Mouse (Mus musculus): ENCODE data around the gene G6pc2. TPM values are rescaled to one million over a fixed set of nuclear protein-coding genes. Genes with fewer than 3 reads are reported as not detected.

Gene G6pc2
- polyA plus RNA-seq (2012; rRNA removed): not detected in 2 replicates

DNA sequence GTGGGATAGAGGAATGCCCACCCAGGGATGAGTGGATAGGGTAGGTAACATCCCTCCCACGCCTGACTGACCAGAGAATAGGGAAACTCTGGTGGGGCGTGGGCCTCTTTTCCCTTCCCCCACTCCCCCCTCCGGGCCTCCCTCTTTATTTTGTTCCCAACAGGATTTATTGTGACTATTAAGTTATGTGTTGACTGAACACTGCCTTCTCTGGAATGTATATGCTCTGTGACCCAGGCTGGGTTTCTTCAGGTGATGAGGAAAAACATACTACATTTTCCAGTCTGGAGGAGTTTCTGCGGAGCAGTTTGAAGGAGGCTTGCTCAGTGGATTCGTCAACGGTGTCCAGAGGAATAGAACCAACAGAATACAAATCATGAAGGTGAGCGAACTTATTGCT lies at the start of gene G6pc2:
Gene G6pc2, plus strand, starts transcription at position 301 of the 400 bp plus-strand sequence.
- Histone ChIP-seq H3K27ac (ENCODE audit: insufficient read depth, low read length) (no peak within 1 kb of the TSS), H3K4me3 (replicated peaks; ENCODE audit: insufficient read depth, low read depth, low read length) (no peak within 1 kb of the TSS), H3K27me3 (ENCODE audit: control insufficient read depth, insufficient read depth, low read length) (no peaks in the 10 kb centered on the region), H3K4me1 (ENCODE audit: control insufficient read depth, insufficient read depth, low read length) (no peaks in the 10 kb centered on the region)
- TF ChIP-seq POLR2A (IDR thresholded peaks at IDR 0.05; ENCODE audit: borderline replicate concordance, insufficient read depth, low read length) (no peak), CTCF (IDR thresholded peaks at IDR 0.05; ENCODE audit: borderline replicate concordance, insufficient read depth, low read depth, low read length) (no peak)
- DNase-seq: no peak
- 80% methylated on average over 7 of the region's 7 CpGs for WGBS

DNA sequence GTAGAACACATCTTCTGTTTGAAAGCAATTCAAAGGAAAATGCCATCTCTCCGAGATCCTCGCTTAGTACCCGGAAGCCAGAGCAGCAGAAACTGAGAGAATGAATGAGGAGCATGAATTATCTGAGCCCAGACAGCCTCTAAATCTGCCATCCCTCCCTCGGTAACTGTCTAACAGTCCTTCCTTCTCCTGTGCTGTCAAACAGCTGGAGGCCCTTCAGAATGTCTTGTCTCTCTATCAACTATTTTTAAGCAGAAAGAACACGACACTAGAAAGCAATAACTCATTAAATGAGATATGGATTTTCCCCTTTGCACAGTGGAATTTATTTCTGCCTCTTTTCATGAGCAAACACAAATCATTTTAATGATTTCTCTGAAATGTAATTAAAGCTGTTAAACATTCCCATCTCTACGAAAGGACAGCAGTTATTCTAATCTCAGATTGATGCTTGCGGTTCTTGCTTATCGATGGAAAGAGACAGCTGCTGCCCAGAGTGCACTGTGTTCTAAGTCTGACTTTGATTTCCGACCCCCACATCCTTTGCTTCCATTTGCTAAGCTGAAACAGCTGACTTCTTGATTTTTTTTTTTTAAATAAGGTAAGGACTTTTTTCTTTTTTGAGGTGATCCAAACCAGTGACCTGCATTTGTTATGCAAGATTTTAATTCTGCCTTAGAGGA lies 40.3 kb upstream of the G6pc2 start:
- H3K4me3 ChIP-seq (replicated peaks; ENCODE audit: insufficient read depth, low read depth, low read length): no peak overlapping the region
- no peak for DNase-seq
- no peaks in the 10 kb centered on the region for H3K4me1 ChIP-seq (ENCODE audit: control insufficient read depth, insufficient read depth, low read length)
- H3K27me3 ChIP-seq (ENCODE audit: control insufficient read depth, insufficient read depth, low read length): no peaks in the 10 kb centered on the region
- no peak overlapping the region for H3K27ac ChIP-seq (ENCODE audit: insufficient read depth, low read length)
- WGBS: 72% methylated on average over 9 of the region's 9 CpGs
- TF ChIP-seq CTCF (IDR thresholded peaks at IDR 0.05; ENCODE audit: borderline replicate concordance, insufficient read depth, low read depth, low read length) (no peak), POLR2A (IDR thresholded peaks at IDR 0.05; ENCODE audit: borderline replicate concordance, insufficient read depth, low read length) (no peak)

DNA sequence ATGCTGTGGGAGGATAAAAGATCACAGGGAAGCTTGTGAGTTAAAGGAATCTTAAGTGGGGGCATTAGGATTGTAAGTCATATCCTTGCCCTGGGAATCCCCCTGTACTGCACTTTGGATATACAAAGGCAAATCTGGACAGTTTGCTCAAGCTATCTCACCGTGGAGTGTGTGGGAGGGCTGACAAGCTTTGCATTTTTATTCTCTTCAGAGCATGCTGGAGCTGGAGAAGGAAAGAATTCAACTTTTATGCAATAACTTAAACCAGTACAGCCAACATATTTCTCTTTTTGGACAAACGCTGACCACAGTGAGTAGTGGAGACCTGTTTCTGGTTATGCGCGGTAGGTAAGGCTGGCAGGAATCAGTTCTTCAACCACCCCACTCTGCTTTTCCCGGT lies 35.6 kb upstream of the G6pc2 start:
- 58% methylated on average over 5 of the region's 5 CpGs for WGBS
- DNase-seq: no peak
- no peak for TF ChIP-seq POLR2A (IDR thresholded peaks at IDR 0.05; ENCODE audit: borderline replicate concordance, insufficient read depth, low read length)
- Histone ChIP-seq H3K4me3 (replicated peaks; ENCODE audit: insufficient read depth, low read depth, low read length) (no peak overlapping the region), H3K27me3 (ENCODE audit: control insufficient read depth, insufficient read depth, low read length) (no peaks in the 10 kb centered on the region), H3K27ac (ENCODE audit: insufficient read depth, low read length) (no peak overlapping the region), H3K4me1 (ENCODE audit: control insufficient read depth, insufficient read depth, low read length) (no peaks in the 10 kb centered on the region)

DNA sequence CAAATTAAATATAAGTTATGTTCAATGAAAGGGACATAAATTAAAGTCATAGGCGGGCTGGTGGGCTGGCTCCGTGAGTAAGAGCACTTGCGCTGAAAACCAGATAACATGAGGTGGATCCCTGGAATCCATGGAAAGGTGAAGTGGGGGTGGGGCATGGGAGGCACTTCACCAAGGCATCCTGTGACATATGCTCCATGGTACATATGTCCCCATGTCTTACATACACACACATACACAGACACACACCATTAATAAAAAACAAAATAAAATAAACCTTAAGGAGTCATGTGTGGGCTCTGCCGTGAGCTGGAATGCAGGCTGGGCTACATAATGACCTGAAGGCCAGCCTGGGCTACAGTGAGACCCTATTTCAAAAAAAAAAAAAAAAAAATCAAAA lies 31.2 kb upstream of the G6pc2 start:
- Histone ChIP-seq H3K4me3 (replicated peaks; ENCODE audit: insufficient read depth, low read depth, low read length) (no peak overlapping the region), H3K4me1 (ENCODE audit: control insufficient read depth, insufficient read depth, low read length) (no peaks in the 10 kb centered on the region), H3K27ac (ENCODE audit: insufficient read depth, low read length) (no peak overlapping the region), H3K27me3 (ENCODE audit: control insufficient read depth, insufficient read depth, low read length) (no peaks in the 10 kb centered on the region)
- WGBS: 94% methylated on average over 4 of the region's 4 CpGs
- TF ChIP-seq POLR2A (IDR thresholded peaks at IDR 0.05; ENCODE audit: borderline replicate concordance, insufficient read depth, low read length): no peak
- no peak for TF ChIP-seq CTCF (IDR thresholded peaks at IDR 0.05; ENCODE audit: borderline replicate concordance, insufficient read depth, low read depth, low read length)
- DNase-seq: no peak

DNA sequence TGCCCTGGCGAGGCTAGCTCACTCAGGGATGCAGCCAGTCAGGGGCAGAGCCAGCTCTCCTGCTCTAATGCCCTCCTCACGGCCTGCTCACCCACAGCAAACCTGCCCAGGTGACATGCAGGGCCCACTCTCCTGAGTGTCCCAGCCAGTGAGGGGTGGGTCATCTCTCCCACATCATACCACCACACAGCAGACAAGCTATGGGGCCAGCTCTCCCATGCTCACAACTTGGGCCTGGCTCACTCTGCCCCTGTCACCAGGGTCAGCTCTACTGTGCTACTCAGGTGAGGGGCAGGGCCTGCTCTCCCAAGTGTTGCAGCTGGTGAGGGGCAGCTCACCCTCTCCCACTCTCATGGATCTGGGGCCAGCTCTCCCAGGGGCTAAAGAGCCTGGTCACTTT lies 22.9 kb upstream of the G6pc2 start:
- Histone ChIP-seq H3K4me1 (ENCODE audit: control insufficient read depth, insufficient read depth, low read length) (no peaks in the 10 kb centered on the region), H3K4me3 (replicated peaks; ENCODE audit: insufficient read depth, low read depth, low read length) (no peak overlapping the region), H3K27me3 (ENCODE audit: control insufficient read depth, insufficient read depth, low read length) (no peaks in the 10 kb centered on the region), H3K27ac (ENCODE audit: insufficient read depth, low read length) (no peak overlapping the region)
- DNase-seq: no peak
- 92% methylated on average over 2 of the region's 2 CpGs for WGBS
- TF ChIP-seq CTCF (IDR thresholded peaks at IDR 0.05; ENCODE audit: borderline replicate concordance, insufficient read depth, low read depth, low read length): no peak
- no peak for TF ChIP-seq POLR2A (IDR thresholded peaks at IDR 0.05; ENCODE audit: borderline replicate concordance, insufficient read depth, low read length)

DNA sequence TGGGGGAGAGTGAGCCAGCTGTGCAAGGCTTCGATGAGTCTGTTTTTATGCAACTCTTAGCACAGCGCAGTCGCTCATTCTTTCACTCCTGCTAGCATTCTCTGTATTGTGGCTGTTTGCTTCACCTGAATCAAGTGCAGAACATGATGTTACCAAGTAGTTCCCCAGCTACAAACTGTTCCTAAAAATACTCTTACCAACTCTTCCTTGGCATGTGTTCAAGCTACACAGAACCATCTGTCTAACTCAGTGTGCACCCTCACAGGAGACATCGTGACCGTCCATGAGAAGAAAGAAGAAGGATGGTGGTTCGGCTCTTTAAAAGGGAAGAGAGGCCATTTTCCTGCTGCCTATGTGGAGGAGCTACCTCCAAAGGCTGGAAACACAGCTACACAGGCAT lies 22.1 kb upstream of the G6pc2 start:
- TF ChIP-seq CTCF (IDR thresholded peaks at IDR 0.05; ENCODE audit: borderline replicate concordance, insufficient read depth, low read depth, low read length) (no peak), POLR2A (IDR thresholded peaks at IDR 0.05; ENCODE audit: borderline replicate concordance, insufficient read depth, low read length) (no peak)
- H3K27me3 ChIP-seq (ENCODE audit: control insufficient read depth, insufficient read depth, low read length): no peaks in the 10 kb centered on the region
- peak in 1 of 2 experiments; percentile 19 for DNase-seq
- 51% methylated on average over 6 of the region's 6 CpGs for WGBS
- H3K27ac ChIP-seq (ENCODE audit: insufficient read depth, low read length): no peak overlapping the region
- H3K4me1 ChIP-seq (ENCODE audit: control insufficient read depth, insufficient read depth, low read length): no peaks in the 10 kb centered on the region
- H3K4me3 ChIP-seq (replicated peaks; ENCODE audit: insufficient read depth, low read depth, low read length): no peak overlapping the region

GRCm38 (mm10) chr2:69189222-69189621 lies 21.7 kb upstream of the G6pc2 start:
- Histone ChIP-seq H3K4me3 (replicated peaks; ENCODE audit: insufficient read depth, low read depth, low read length) (no peak overlapping the region), H3K27ac (ENCODE audit: insufficient read depth, low read length) (no peak overlapping the region), H3K4me1 (ENCODE audit: control insufficient read depth, insufficient read depth, low read length) (no peaks in the 10 kb centered on the region), H3K27me3 (ENCODE audit: control insufficient read depth, insufficient read depth, low read length) (no peaks in the 10 kb centered on the region)
- no peak for DNase-seq
- WGBS: 69% methylated on average over 4 of the region's 4 CpGs
- no peak for TF ChIP-seq CTCF (IDR thresholded peaks at IDR 0.05; ENCODE audit: borderline replicate concordance, insufficient read depth, low read depth, low read length)
- TF ChIP-seq POLR2A (IDR thresholded peaks at IDR 0.05; ENCODE audit: borderline replicate concordance, insufficient read depth, low read length): no peak

DNA sequence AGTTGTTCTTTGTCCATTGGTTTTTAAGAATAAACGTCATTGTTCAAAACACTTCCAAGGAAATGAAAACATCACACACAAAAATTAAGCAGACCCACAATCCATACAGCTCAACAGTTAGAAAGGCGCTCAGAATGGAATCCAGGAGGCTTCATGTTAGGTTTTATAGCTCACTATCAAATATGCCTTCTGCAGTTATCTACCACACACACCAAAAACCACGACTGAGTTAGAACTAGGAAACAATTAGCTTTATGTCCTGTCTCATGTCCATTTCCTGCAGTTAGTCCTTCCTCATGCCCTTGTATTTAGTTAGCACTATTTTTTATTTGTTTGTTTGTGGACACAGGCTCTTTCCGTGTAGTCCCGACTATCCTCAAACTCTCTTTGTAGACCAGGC lies 19.8 kb upstream of the G6pc2 start:
- no peak overlapping the region for H3K4me3 ChIP-seq (replicated peaks; ENCODE audit: insufficient read depth, low read depth, low read length)
- H3K4me1 ChIP-seq (ENCODE audit: control insufficient read depth, insufficient read depth, low read length): no peaks in the 10 kb centered on the region
- 90% methylated on average over 5 of the region's 5 CpGs for WGBS
- DNase-seq: no peak
- TF ChIP-seq CTCF (IDR thresholded peaks at IDR 0.05; ENCODE audit: borderline replicate concordance, insufficient read depth, low read depth, low read length): no peak
- no peak for TF ChIP-seq POLR2A (IDR thresholded peaks at IDR 0.05; ENCODE audit: borderline replicate concordance, insufficient read depth, low read length)
- H3K27me3 ChIP-seq (ENCODE audit: control insufficient read depth, insufficient read depth, low read length): no peaks in the 10 kb centered on the region
- H3K27ac ChIP-seq (ENCODE audit: insufficient read depth, low read length): no peak overlapping the region
